Mouse (Mus musculus) midbrain, embryonic 11.5 days (tissue): ENCODE measurements at regions not wholly inside any gene's neighbourhood (a gene's known extent, or its start where the extent isn't known, plus 50 kb on each side); places are given as distances from the start of the nearest gene placed in this dataset.
"Not testable (repeated sequence)": the region's sequence is repeated elsewhere in the genome, so short reads cannot be mapped to it uniquely, and the experiment has no call there.

Source experiments
- ATAC-seq: fragments of 200-750 bp; cut with Nextera tagmentation; 2 replicates; pipeline ENCODE4 v1.8.0; 2017; ENCODE audit warnings: moderate TSS enrichment, moderate library complexity; ENCODE audit not compliant: low FRiP score
- DNase-seq: peaks from one replicate; pipeline ENCODE4 v3.0.0; 2015; ENCODE audit warnings: low spot score; ENCODE audit errors: missing footprints
- H3K27ac ChIP-seq: fragments of 300-500 bp; sonication (generic); 2 replicates; pipeline ENCODE4 v1.5.1; 2014; ENCODE audit warnings: low read depth, low read length
- H3K27me3 ChIP-seq: fragments of 300-500 bp; sonication (generic); 2 replicates; pipeline ENCODE4 v1.6.1; 2014; ENCODE audit warnings: mild to moderate bottlenecking, low read length, moderate library complexity, mixed read lengths; ENCODE audit not compliant: control insufficient read depth, insufficient read depth
- H3K36me3 ChIP-seq: fragments of 300-500 bp; sonication (generic); 2 replicates; pipeline ENCODE4 v1.6.1; 2014; ENCODE audit warnings: mild to moderate bottlenecking, low read length, moderate library complexity, mixed read lengths; ENCODE audit not compliant: control insufficient read depth, insufficient read depth
- H3K4me1 ChIP-seq: fragments of 300-500 bp; sonication (generic); 2 replicates; pipeline ENCODE4 v1.6.1; 2014; ENCODE audit warnings: low read length; ENCODE audit not compliant: control insufficient read depth, insufficient read depth
- H3K4me2 ChIP-seq: fragments of 300-500 bp; sonication (generic); 2 replicates; pipeline ENCODE4 v1.6.1; 2014; ENCODE audit warnings: mild to moderate bottlenecking, moderate library complexity
- H3K4me3 ChIP-seq: fragments of 300-500 bp; sonication (generic); 2 replicates; pipeline ENCODE4 v1.5.1; 2014; ENCODE audit warnings: low read depth, low read length
- H3K9ac ChIP-seq: fragments of 300-500 bp; sonication (generic); 2 replicates; pipeline ENCODE4 v1.6.1; 2014; ENCODE audit warnings: low read length
- H3K9me3 ChIP-seq: fragments of 300-500 bp; sonication (generic); 2 replicates; pipeline ENCODE4 v1.6.1; 2016; ENCODE audit warnings: low read length; ENCODE audit not compliant: control insufficient read depth
- WGBS: fragments of 180-500 bp; shearing (Covaris S2); extraction: QIAGEN DNeasy Blood & Tissue Kit; methylation state at CpG from one replicate; pipeline ENCODE4 v1.1.7; 2014; 5-methylcytosine and 5-hydroxymethylcytosine counted together

DNA sequence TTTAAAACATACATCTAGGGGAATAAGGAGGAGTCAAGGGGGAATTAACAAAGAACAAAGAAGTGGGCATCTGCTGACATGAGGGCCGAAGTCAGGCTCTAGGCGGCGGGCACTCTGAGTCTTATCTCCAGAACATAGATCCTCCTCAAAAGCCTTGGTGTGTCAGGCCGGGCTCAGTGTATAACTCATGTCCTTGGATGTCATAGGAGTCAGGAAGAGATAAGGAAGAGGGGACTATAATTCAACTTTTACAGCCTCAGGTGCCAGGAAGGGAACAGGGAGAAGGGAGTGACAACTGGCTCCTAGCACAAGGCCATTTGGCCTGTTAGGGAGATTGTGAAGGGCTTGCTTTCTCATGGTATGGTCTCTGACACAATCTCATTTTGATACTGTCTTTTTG, 185.9 kb upstream of the Ube2e2 start:
- not testable (repeated sequence) for H3K27ac ChIP-seq, ATAC-seq

DNA sequence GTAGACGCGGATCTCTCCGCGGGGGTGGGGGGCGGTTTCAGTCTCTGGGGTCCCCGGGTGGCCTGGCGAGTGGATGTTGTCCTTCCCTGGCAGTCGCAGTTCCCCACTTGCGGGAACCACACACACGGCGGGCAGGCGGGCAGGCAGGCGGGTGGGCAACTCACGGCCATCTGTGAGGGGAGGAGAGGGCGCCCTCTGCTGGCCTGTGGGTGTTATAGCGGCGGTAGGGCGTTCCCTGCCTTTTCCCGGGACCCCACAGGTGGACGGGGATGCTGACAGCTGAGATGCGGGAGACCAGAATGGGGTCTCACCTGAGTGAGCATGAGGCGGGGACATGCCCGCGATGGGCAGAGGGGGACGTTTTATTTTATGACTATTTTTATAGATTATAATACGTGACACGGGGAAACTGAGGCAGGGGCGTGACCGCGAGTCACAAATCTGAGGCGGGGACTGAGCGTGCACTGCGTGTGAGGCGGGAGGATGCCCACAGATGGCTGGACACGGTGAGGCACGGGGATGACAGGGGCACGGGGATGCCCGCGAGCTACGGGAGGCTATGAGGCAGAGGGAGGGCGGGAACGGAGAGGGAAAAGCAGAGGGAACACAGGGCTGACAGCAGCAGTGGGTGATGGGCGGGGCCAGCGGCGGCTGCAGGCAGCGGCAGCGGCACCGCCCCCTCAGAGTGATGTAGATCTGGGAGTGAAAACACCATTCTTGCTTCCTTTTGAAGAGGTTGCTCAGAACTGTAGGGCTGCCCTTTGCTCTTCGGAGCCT, 148.1 kb upstream of the Ube2e2 start:
- Histone ChIP-seq H3K9me3 (peaks cover 4% of the 10 kb centered on the region; the same call in 1 of the 2 replicates), H3K4me2 (peak overlapping the region; percentile 76), H3K4me1 (no peaks in the 10 kb centered on the region), H3K36me3 (no peaks in the 10 kb centered on the region), H3K27me3 (no peaks in the 10 kb centered on the region), H3K4me3 (peak overlapping the region; percentile 39), H3K27ac (no peak overlapping the region), H3K9ac (peak overlapping the region; percentile 36; the same call in 1 of the 2 replicates)
- ATAC-seq = peak; percentile 91
- peak; percentile 94 for DNase-seq
- WGBS = 2% methylated on average over 49 of the region's 49 CpGs

More for the DNA sequence above, 185.9 kb upstream of the Ube2e2 start:
- DNase-seq, H3K36me3 ChIP-seq, H3K9ac ChIP-seq, H3K4me1 ChIP-seq, H3K27me3 ChIP-seq, H3K4me3 ChIP-seq, H3K9me3 ChIP-seq, H3K4me2 ChIP-seq: not testable (repeated sequence)
- WGBS = 92% methylated on average over 4 of the region's 4 CpGs

GRCm38 (mm10) chr14:19020102-19020501, 126.0 kb upstream of the Ube2e2 start:
- Histone ChIP-seq H3K4me3 (no peak overlapping the region), H3K4me1 (no peaks in the 10 kb centered on the region), H3K9ac (no peak overlapping the region), H3K36me3 (no peaks in the 10 kb centered on the region), H3K4me2 (no peak overlapping the region), H3K9me3 (no peaks in the 10 kb centered on the region), H3K27me3 (no peaks in the 10 kb centered on the region), H3K27ac (no peak overlapping the region)
- DNase-seq (no peak), ATAC-seq (no peak)
- WGBS = 50% methylated on average over 2 of the region's 2 CpGs

DNA sequence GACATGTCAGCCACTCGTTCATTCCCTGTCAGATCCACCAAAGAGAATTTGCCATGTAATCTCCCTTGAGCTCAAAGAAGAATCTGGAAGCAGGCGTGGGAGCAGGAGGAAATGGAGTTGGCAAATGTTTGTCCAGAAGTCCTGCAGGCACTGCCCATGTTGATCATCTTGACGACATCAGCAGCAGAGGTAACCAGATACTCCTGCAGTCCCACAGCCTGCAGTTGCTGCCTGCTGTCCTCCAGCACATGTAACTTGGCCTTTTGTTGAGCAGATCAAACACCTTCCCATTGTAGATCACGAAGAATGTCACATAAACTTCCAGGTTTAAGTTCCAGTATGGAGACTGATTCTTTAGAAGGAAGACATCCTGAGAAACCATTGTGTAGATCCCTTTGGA, 121.3 kb upstream of the Ube2e2 start:
- ATAC-seq = no peak
- Histone ChIP-seq H3K27me3 (no peaks in the 10 kb centered on the region), H3K4me1 (no peaks in the 10 kb centered on the region), H3K4me3 (no peak overlapping the region), H3K27ac (no peak overlapping the region), H3K4me2 (no peak overlapping the region), H3K36me3 (no peaks in the 10 kb centered on the region), H3K9ac (no peak overlapping the region), H3K9me3 (no peaks in the 10 kb centered on the region)
- WGBS = 72% methylated on average over 4 of the region's 4 CpGs
- no peak for DNase-seq

DNA sequence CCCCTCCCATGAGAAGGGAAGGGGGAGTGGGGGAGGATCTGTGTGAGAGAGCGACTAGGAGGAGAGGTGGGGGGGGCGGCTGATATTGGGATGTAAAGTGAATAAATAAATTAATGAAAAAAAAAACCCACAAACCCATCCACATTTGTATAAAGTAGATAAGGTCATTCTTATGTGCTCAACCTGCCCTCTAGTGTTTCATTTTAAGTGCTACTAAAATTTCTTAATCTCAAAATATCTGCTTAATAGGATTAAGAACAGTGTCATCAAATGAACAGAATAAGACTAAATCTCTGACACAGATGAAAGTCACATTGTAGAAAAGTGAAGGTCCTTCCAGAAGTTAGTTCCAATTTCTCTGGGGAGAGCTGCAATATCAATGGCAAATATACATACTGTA, 119.5 kb upstream of the Ube2e2 start:
- not testable (repeated sequence) for H3K4me2 ChIP-seq, H3K27ac ChIP-seq, H3K9me3 ChIP-seq, H3K9ac ChIP-seq, H3K27me3 ChIP-seq, DNase-seq, H3K36me3 ChIP-seq, ATAC-seq, H3K4me3 ChIP-seq, H3K4me1 ChIP-seq
- 89% methylated on average over 2 of the region's 2 CpGs for WGBS

DNA sequence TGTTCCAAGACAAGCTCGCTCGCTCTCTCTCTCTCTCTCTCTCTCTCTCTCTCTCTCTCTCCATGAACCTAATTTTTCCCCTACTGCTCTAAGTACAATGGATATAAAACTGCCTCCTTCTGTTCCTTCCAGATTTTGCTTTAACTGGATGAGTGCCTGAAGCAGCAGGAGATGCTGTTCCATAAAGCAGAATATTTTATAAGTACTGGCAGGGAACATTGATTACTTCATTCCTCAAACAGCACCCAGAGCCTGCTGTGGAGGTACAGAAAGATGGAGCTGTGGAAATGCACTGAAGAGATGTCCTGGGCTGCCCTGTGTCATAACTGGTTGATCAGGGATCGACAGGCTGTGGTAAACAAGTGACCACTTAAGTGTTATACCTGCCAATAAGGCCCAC, 89.8 kb upstream of the Ube2e2 start:
- H3K4me2 ChIP-seq = no peak overlapping the region
- no peak for DNase-seq
- H3K27ac ChIP-seq = no peak overlapping the region
- WGBS = 88% methylated on average over 3 of the region's 3 CpGs
- peaks cover 2% of the 10 kb centered on the region; the same call in 1 of the 2 replicates for H3K4me1 ChIP-seq
- no peaks in the 10 kb centered on the region for H3K36me3 ChIP-seq
- H3K4me3 ChIP-seq = no peak overlapping the region
- no peak overlapping the region for H3K9ac ChIP-seq
- no peaks in the 10 kb centered on the region for H3K27me3 ChIP-seq
- H3K9me3 ChIP-seq = no peaks in the 10 kb centered on the region
- no peak for ATAC-seq

GRCm38 (mm10) chr14:18963864-18964263, 69.8 kb upstream of the Ube2e2 start:
- Histone ChIP-seq H3K4me1 (no peaks in the 10 kb centered on the region), H3K27ac (no peak overlapping the region), H3K4me2 (no peak overlapping the region), H3K36me3 (no peaks in the 10 kb centered on the region), H3K27me3 (no peaks in the 10 kb centered on the region), H3K9ac (no peak overlapping the region), H3K9me3 (no peaks in the 10 kb centered on the region), H3K4me3 (no peak overlapping the region)
- no peak for DNase-seq
- WGBS = 85% methylated on average over 1 of the region's 1 CpGs
- ATAC-seq = no peak

DNA sequence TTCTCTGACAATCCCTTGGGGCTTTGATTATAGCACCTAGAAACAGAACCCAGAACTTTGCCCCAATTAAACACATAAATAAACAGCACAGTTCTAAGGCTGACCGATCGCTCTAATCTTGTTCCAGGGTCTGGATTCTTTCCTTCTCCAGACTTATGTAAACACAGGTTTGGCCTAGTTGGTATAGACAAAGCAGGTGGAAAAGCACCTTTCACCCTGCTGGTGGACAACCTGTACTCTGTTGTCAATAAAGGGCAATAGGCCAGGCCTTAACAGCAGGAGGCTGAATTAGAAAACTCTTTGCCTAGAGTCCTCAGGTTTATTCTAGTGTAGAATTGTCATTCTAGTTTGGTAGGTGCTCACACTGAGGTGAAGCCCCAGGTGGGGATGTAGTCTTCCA, 69.2 kb upstream of the Ube2e2 start:
- no peak for ATAC-seq

More for the DNA sequence above, 69.2 kb upstream of the Ube2e2 start:
- Histone ChIP-seq H3K36me3 (no peaks in the 10 kb centered on the region), H3K9me3 (no peaks in the 10 kb centered on the region), H3K4me3 (no peak overlapping the region), H3K27me3 (no peaks in the 10 kb centered on the region), H3K4me2 (no peak overlapping the region), H3K27ac (no peak overlapping the region), H3K4me1 (no peaks in the 10 kb centered on the region), H3K9ac (no peak overlapping the region)
- DNase-seq = no peak
- WGBS = 87% methylated on average over 2 of the region's 2 CpGs
